Mouse (Mus musculus) heart, embryonic 15.5 days (tissue): ENCODE measurements around the gene Tpgs1. TPM values are rescaled to one million over a fixed set of nuclear protein-coding genes. Genes with fewer than 3 reads are reported as not detected.

Experiments
- ATAC-seq: fragments of 200-750 bp; cut with Nextera tagmentation; replicated peaks from 2 replicates; pipeline ENCODE4 v1.8.0; 2017; ENCODE audit warnings: low read depth, moderate TSS enrichment; ENCODE audit not compliant: insufficient number of reproducible peaks, insufficient read depth, low FRiP score
- H3K27ac ChIP-seq: fragments of 300-500 bp; sonication (generic); 2 replicates; pipeline ENCODE4 v1.5.1; 2015; ENCODE audit warnings: mild to moderate bottlenecking, inconsistent platforms
- H3K27me3 ChIP-seq: fragments of 300-500 bp; sonication (generic); 2 replicates; pipeline ENCODE4 v1.6.1; 2015; ENCODE audit warnings: inconsistent platforms
- H3K36me3 ChIP-seq: fragments of 300-500 bp; sonication (generic); 2 replicates; pipeline ENCODE4 v1.6.1; 2015; ENCODE audit warnings: mild to moderate bottlenecking, inconsistent platforms
- H3K4me1 ChIP-seq: fragments of 300-500 bp; sonication (generic); replicated peaks from 2 replicates; pipeline ENCODE4 v1.6.1; 2015; ENCODE audit warnings: inconsistent platforms
- H3K4me2 ChIP-seq: fragments of 300-500 bp; sonication (generic); 2 replicates; pipeline ENCODE4 v1.6.1; 2015; ENCODE audit warnings: inconsistent platforms, mild to moderate bottlenecking, moderate library complexity
- H3K4me3 ChIP-seq: fragments of 300-500 bp; sonication (generic); 2 replicates; pipeline ENCODE4 v1.5.1; 2015; ENCODE audit warnings: mild to moderate bottlenecking, inconsistent platforms
- H3K9ac ChIP-seq: fragments of 300-500 bp; sonication (generic); 2 replicates; pipeline ENCODE4 v1.6.1; 2015; ENCODE audit warnings: mild to moderate bottlenecking, inconsistent platforms
- H3K9me3 ChIP-seq: fragments of 300-500 bp; sonication (generic); replicated peaks from 2 replicates; pipeline ENCODE4 v1.6.1; 2016; ENCODE audit warnings: inconsistent platforms
- WGBS: fragments of 180-500 bp; shearing (Covaris S2); methylation state at CpG from one replicate; pipeline ENCODE4 v1.1.7; 2015; ENCODE audit warnings: mixed read lengths; 5-methylcytosine and 5-hydroxymethylcytosine counted together
- polyA plus RNA-seq: library from polyadenylated mRNA; unstranded; fragments of >200 nt; fragmentation: Nextera tagmentation; extraction: Ambion mirVana; gene quantifications from 2 replicates; pipeline ENCODE4 v1.2.1, GENCODE M21; 2015

Gene Tpgs1
- polyA plus RNA-seq, 1 experiment from 2014 or later, result 39.5 TPM

GRCm38 (mm10) chr10:79704970-79705360 lies 35.8 kb downstream of the Tpgs1 start:
- Histone ChIP-seq H3K4me1 (peaks cover 68% of the 10 kb centered on the region), H3K36me3 (peaks cover 12% of the 10 kb centered on the region), H3K9me3 (no peaks in the 10 kb centered on the region), H3K4me2 (peak overlapping the region; percentile 66), H3K27ac (peak overlapping the region; percentile 88), H3K27me3 (no peaks in the 10 kb centered on the region), H3K9ac (peak overlapping the region; percentile 91), H3K4me3 (peak overlapping the region; percentile 86)
- no peak for ATAC-seq
- under 1% methylated on average over 10 of the region's 10 CpGs for WGBS

- H3K27me3 ChIP-seq, result no peaks in the 10 kb centered on the region
- H3K4me1 ChIP-seq, result peaks cover 65% of the 10 kb centered on the region
- peak overlapping the region; percentile 66 for H3K4me2 ChIP-seq
- ATAC-seq, result no peak
- peak overlapping the region; percentile 91 for H3K9ac ChIP-seq
- H3K36me3 ChIP-seq, result peaks cover 22% of the 10 kb centered on the region
- peak overlapping the region; percentile 52 for H3K27ac ChIP-seq
- H3K9me3 ChIP-seq, result no peaks in the 10 kb centered on the region
- H3K4me3 ChIP-seq, result peak overlapping the region; percentile 86
- WGBS, result 51% methylated on average over 5 of the region's 5 CpGs
Measured at GRCm38 (mm10) chr10:79705951-79706350, 36.8 kb downstream of the Tpgs1 start.

- peak overlapping the region; percentile 91 for H3K9ac ChIP-seq
- 61% methylated on average over 5 of the region's 5 CpGs for WGBS
- peak overlapping the region; percentile 86 for H3K4me3 ChIP-seq
- no peaks in the 10 kb centered on the region for H3K27me3 ChIP-seq
- peak overlapping the region; percentile 52 for H3K27ac ChIP-seq
- H3K4me1 ChIP-seq, result peaks cover 59% of the 10 kb centered on the region
- H3K9me3 ChIP-seq, result no peaks in the 10 kb centered on the region
- peak overlapping the region; percentile 66 for H3K4me2 ChIP-seq
- H3K36me3 ChIP-seq, result peaks cover 28% of the 10 kb centered on the region
- ATAC-seq, result no peak
Measured at GRCm38 (mm10) chr10:79706406-79707094, 37.4 kb downstream of the Tpgs1 start.

GRCm38 (mm10) chr10:79707162-79707561 lies 38.0 kb downstream of the Tpgs1 start:
- WGBS, result 68% methylated on average over 1 of the region's 1 CpGs
- Histone ChIP-seq H3K4me2 (peak overlapping the region; percentile 66), H3K27ac (peak overlapping the region; percentile 52), H3K4me1 (peaks cover 54% of the 10 kb centered on the region), H3K4me3 (no peak overlapping the region), H3K36me3 (peaks cover 32% of the 10 kb centered on the region), H3K9me3 (no peaks in the 10 kb centered on the region), H3K9ac (0 out of 2 replicates have a peak overlapping the region, but pooled peaks have one; percentile 1), H3K27me3 (no peaks in the 10 kb centered on the region)
- no peak for ATAC-seq

GRCm38 (mm10) chr10:79707759-79708158 lies 38.6 kb downstream of the Tpgs1 start:
- ATAC-seq, result no peak
- H3K9ac ChIP-seq, result no peak overlapping the region
- peaks cover 32% of the 10 kb centered on the region for H3K36me3 ChIP-seq
- no peak overlapping the region for H3K27ac ChIP-seq
- H3K9me3 ChIP-seq, result no peaks in the 10 kb centered on the region
- H3K4me3 ChIP-seq, result no peak overlapping the region
- 42% methylated on average over 4 of the region's 4 CpGs for WGBS
- no peaks in the 10 kb centered on the region for H3K27me3 ChIP-seq
- H3K4me1 ChIP-seq, result peaks cover 57% of the 10 kb centered on the region
- 0 out of 2 replicates have a peak overlapping the region, but pooled peaks have one; percentile 66 for H3K4me2 ChIP-seq

GRCm38 (mm10) chr10:79708668-79709067 lies 39.5 kb downstream of the Tpgs1 start:
- no peaks in the 10 kb centered on the region for H3K9me3 ChIP-seq
- no peak overlapping the region for H3K9ac ChIP-seq
- peak overlapping the region; percentile 62 for H3K27ac ChIP-seq
- no peaks in the 10 kb centered on the region for H3K27me3 ChIP-seq
- no peak overlapping the region for H3K4me3 ChIP-seq
- peaks cover 32% of the 10 kb centered on the region for H3K36me3 ChIP-seq
- H3K4me2 ChIP-seq, result peak overlapping the region; percentile 38
- ATAC-seq, result no peak
- H3K4me1 ChIP-seq, result peaks cover 58% of the 10 kb centered on the region
- 65% methylated on average over 21 of the region's 21 CpGs for WGBS

GRCm38 (mm10) chr10:79709307-79709706 lies 40.1 kb downstream of the Tpgs1 start:
- no peaks in the 10 kb centered on the region for H3K9me3 ChIP-seq
- peak overlapping the region; percentile 38 for H3K4me2 ChIP-seq
- peak overlapping the region; percentile 62 for H3K27ac ChIP-seq
- H3K4me3 ChIP-seq, result no peak overlapping the region
- peaks cover 32% of the 10 kb centered on the region for H3K36me3 ChIP-seq
- no peak overlapping the region; the same call in 1 of the 2 replicates for H3K9ac ChIP-seq
- ATAC-seq, result peak; percentile 33
- H3K4me1 ChIP-seq, result peaks cover 56% of the 10 kb centered on the region
- WGBS, result 26% methylated on average over 7 of the region's 7 CpGs
- no peaks in the 10 kb centered on the region for H3K27me3 ChIP-seq

GRCm38 (mm10) chr10:79712029-79712428 lies 42.9 kb downstream of the Tpgs1 start:
- H3K9me3 ChIP-seq, result no peaks in the 10 kb centered on the region
- WGBS, result 87% methylated on average over 1 of the region's 1 CpGs
- H3K27ac ChIP-seq, result no peak overlapping the region
- H3K36me3 ChIP-seq, result peaks cover 32% of the 10 kb centered on the region
- no peak overlapping the region for H3K4me3 ChIP-seq
- H3K4me1 ChIP-seq, result peaks cover 47% of the 10 kb centered on the region
- no peak overlapping the region for H3K4me2 ChIP-seq
- peaks cover 27% of the 10 kb centered on the region for H3K27me3 ChIP-seq
- no peak overlapping the region for H3K9ac ChIP-seq
- no peak for ATAC-seq

GRCm38 (mm10) chr10:79712499-79713126 lies 43.4 kb downstream of the Tpgs1 start:
- Histone ChIP-seq H3K9ac (no peak overlapping the region), H3K4me3 (no peak overlapping the region), H3K9me3 (no peaks in the 10 kb centered on the region), H3K36me3 (peaks cover 27% of the 10 kb centered on the region), H3K27ac (no peak overlapping the region), H3K27me3 (peaks cover 33% of the 10 kb centered on the region), H3K4me1 (peaks cover 47% of the 10 kb centered on the region), H3K4me2 (no peak overlapping the region)
- WGBS, result 9% methylated on average over 6 of the region's 6 CpGs
- peak; percentile 16; the same call in 1 of the 2 replicates for ATAC-seq

GRCm38 (mm10) chr10:79713163-79713562 lies 44.0 kb downstream of the Tpgs1 start:
- Histone ChIP-seq H3K9me3 (no peaks in the 10 kb centered on the region), H3K4me2 (no peak overlapping the region), H3K27ac (no peak overlapping the region), H3K9ac (no peak overlapping the region), H3K4me1 (peaks cover 45% of the 10 kb centered on the region), H3K36me3 (peaks cover 26% of the 10 kb centered on the region), H3K27me3 (peaks cover 38% of the 10 kb centered on the region), H3K4me3 (no peak overlapping the region)
- WGBS, result 27% methylated on average over 1 of the region's 1 CpGs
- no peak for ATAC-seq

- Histone ChIP-seq H3K27me3 (peaks cover 55% of the 10 kb centered on the region), H3K9me3 (no peaks in the 10 kb centered on the region), H3K36me3 (peaks cover 20% of the 10 kb centered on the region), H3K4me3 (no peak overlapping the region), H3K4me2 (no peak overlapping the region), H3K27ac (no peak overlapping the region), H3K9ac (no peak overlapping the region), H3K4me1 (peaks cover 26% of the 10 kb centered on the region)
- ATAC-seq, result no peak
- WGBS, result 63% methylated on average over 4 of the region's 4 CpGs
Measured at GRCm38 (mm10) chr10:79714996-79715395, 45.8 kb downstream of the Tpgs1 start.
